Mouse (Mus musculus) testis, adult 2 months (tissue): Measurements from ENCODE around the gene Slc25a13.

ENCODE experiments used
- CTCF ChIP-seq: fragments of 200-500 bp; IDR thresholded peaks from 2 replicates; pipeline ENCODE4 v1.5.1; 2012; ENCODE audit warnings: low read depth, mild to moderate bottlenecking, inconsistent platforms, low read length, moderate library complexity; ENCODE audit not compliant: control insufficient read depth, insufficient read depth, insufficient replicate concordance
- POLR2A ChIP-seq: fragments of 200-500 bp; IDR thresholded peaks from 2 replicates; pipeline ENCODE4 v1.6.1; 2012; ENCODE audit warnings: low read depth, mild to moderate bottlenecking, inconsistent platforms, low read length, moderate library complexity; ENCODE audit not compliant: control insufficient read depth

GRCm38 (mm10) chr6:6093978-6094377 is 123.0 kb downstream of the Slc25a13 start:
- TF ChIP-seq POLR2A (no peak), CTCF (no peak)
